Mouse (Mus musculus) heart, embryonic 10.5 days (tissue): ENCODE results near the gene Ccna2. TPM values are rescaled to one million over a fixed set of nuclear protein-coding genes. Genes with fewer than 3 reads are reported as not detected.
"Not testable (repeated sequence)": the region's sequence is repeated elsewhere in the genome, so short reads cannot be mapped to it uniquely, and the experiment has no call there.

Source experiments
- DNase-seq: peaks from one replicate; pipeline ENCODE4 v3.0.0-alpha.2; 2017; ENCODE audit warnings: low spot score
- H3K27ac ChIP-seq: fragments of 300-500 bp; sonication (generic); 2 replicates; pipeline ENCODE4 v1.5.1; 2016; ENCODE audit warnings: mild to moderate bottlenecking
- H3K27me3 ChIP-seq: fragments of 300-500 bp; sonication (generic); 2 replicates; pipeline ENCODE4 v1.6.1; 2016; ENCODE audit warnings: mild to moderate bottlenecking; ENCODE audit not compliant: poor library complexity, insufficient read depth, severe bottlenecking
- H3K36me3 ChIP-seq: fragments of 300-500 bp; sonication (generic); 2 replicates; pipeline ENCODE4 v1.6.1; 2016; ENCODE audit warnings: mild to moderate bottlenecking, moderate library complexity
- H3K4me1 ChIP-seq: fragments of 300-500 bp; sonication (generic); 2 replicates; pipeline ENCODE4 v1.6.1; 2016; ENCODE audit warnings: mild to moderate bottlenecking
- H3K4me3 ChIP-seq: fragments of 300-500 bp; sonication (generic); 2 replicates; pipeline ENCODE4 v1.5.1; 2016; ENCODE audit warnings: mild to moderate bottlenecking, moderate library complexity
- H3K9me3 ChIP-seq: fragments of 300-500 bp; sonication (generic); 2 replicates; pipeline ENCODE4 v1.6.1; 2016; ENCODE audit warnings: mild to moderate bottlenecking, moderate library complexity
- WGBS: fragments of 180-500 bp; shearing (Covaris S2); methylation state at CpG from one replicate; pipeline ENCODE4 v1.1.7; 2016; 5-methylcytosine and 5-hydroxymethylcytosine counted together
- polyA plus RNA-seq: library from polyadenylated mRNA; unstranded; fragments of >200 nt; fragmentation: Nextera tagmentation; extraction: Ambion mirVana; gene quantifications from 2 replicates; pipeline ENCODE4 v1.2.1, GENCODE M21; 2016

The Ccna2 gene
- 196 and 199 TPM in 2 replicates for polyA plus RNA-seq

- WGBS = under 1% methylated on average over 60 of the region's 60 CpGs
- peaks cover 35% of the 10 kb centered on the region for H3K36me3 ChIP-seq
- peak; percentile 100 for DNase-seq
- peaks cover 13% of the 10 kb centered on the region for H3K4me1 ChIP-seq
- no peaks in the 10 kb centered on the region for H3K9me3 ChIP-seq
- no peaks in the 10 kb centered on the region for H3K27me3 ChIP-seq
- H3K27ac ChIP-seq = peak within 1 kb of the TSS; percentile 92
- H3K4me3 ChIP-seq = peak within 1 kb of the TSS; percentile 98
Observed at GRCm38 (mm10) chr3:36571827-36572378, at the start of gene Ccna2. Ccna2 (minus strand) TSS chr3:36572150.

GRCm38 (mm10) chr3:36618181-36618580 is 46.2 kb upstream of the Ccna2 start:
- no peak overlapping the region for H3K27ac ChIP-seq
- no peaks in the 10 kb centered on the region for H3K4me1 ChIP-seq
- 69% methylated on average over 7 of the region's 7 CpGs for WGBS
- DNase-seq = no peak
- no peaks in the 10 kb centered on the region for H3K36me3 ChIP-seq
- H3K27me3 ChIP-seq = no peaks in the 10 kb centered on the region
- H3K4me3 ChIP-seq = no peak overlapping the region
- H3K9me3 ChIP-seq = no peaks in the 10 kb centered on the region

DNA sequence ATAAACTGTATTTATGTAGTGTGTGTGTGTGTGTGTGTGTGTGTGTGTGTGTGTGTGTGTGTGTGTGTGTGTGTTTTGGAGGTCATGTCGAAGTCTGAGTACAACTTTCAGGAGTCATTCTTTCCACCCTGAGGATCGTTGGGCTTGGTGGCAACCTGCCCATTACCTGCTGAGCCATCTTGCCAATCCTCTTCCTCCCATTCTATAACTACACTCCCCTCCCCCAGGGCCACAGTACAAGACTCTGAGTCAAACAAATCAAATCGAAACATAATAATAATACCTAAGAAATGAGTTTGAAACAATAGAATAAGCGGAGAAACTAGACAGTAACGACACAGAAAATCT is 41.9 kb upstream of the Ccna2 start:
- Histone ChIP-seq H3K4me3 (peak overlapping the region; percentile 76; the same call in 1 of the 2 replicates), H3K36me3 (no peaks in the 10 kb centered on the region), H3K27ac (no peak overlapping the region), H3K27me3 (no peaks in the 10 kb centered on the region), H3K9me3 (no peaks in the 10 kb centered on the region), H3K4me1 (0 out of 2 replicates have a peak, but pooled peaks cover 4% of the 10 kb centered on the region)
- no peak for DNase-seq
- WGBS = 77% methylated on average over 4 of the region's 5 CpGs

- Histone ChIP-seq H3K4me1 (0 out of 2 replicates have a peak, but pooled peaks cover 4% of the 10 kb centered on the region), H3K36me3 (no peaks in the 10 kb centered on the region), H3K4me3 (peak within 1 kb of the TSS; percentile 76), H3K27ac (peak within 1 kb of the TSS; percentile 88), H3K27me3 (no peaks in the 10 kb centered on the region), H3K9me3 (no peaks in the 10 kb centered on the region)
- DNase-seq = peak; percentile 97
- WGBS = 4% methylated on average over 38 of the region's 38 CpGs
Observed at GRCm38 (mm10) chr3:36613202-36613907, 41.4 kb upstream of the Ccna2 start, which contains the start of gene Bbs7. Bbs7 (minus strand) TSS chr3:36613477.

DNA sequence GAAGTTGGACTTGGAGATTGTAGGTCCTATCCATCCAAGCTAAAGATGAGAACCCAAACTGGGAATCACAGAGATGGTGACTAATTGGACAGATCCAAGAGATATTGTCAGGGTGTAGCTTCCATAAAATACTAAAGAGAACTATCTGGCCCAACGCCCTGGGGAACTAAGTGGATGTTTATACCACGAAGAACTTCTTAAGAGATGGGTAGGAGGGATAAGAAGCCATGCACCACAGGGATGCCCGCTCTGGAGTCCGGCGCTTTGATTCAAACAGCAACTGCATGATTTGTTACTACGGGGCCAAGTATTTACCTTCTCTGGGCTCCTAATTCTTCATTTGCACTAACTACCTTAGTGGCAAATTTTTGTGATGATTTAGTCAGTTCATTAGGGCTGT is 40.7 kb upstream of the Ccna2 start:
- Histone ChIP-seq H3K4me3 (peak overlapping the region; percentile 76), H3K4me1 (0 out of 2 replicates have a peak, but pooled peaks cover 4% of the 10 kb centered on the region), H3K27me3 (no peaks in the 10 kb centered on the region), H3K9me3 (no peaks in the 10 kb centered on the region), H3K36me3 (no peaks in the 10 kb centered on the region), H3K27ac (peak overlapping the region; percentile 88)
- WGBS = 5% methylated on average over 6 of the region's 6 CpGs
- DNase-seq = no peak

DNA sequence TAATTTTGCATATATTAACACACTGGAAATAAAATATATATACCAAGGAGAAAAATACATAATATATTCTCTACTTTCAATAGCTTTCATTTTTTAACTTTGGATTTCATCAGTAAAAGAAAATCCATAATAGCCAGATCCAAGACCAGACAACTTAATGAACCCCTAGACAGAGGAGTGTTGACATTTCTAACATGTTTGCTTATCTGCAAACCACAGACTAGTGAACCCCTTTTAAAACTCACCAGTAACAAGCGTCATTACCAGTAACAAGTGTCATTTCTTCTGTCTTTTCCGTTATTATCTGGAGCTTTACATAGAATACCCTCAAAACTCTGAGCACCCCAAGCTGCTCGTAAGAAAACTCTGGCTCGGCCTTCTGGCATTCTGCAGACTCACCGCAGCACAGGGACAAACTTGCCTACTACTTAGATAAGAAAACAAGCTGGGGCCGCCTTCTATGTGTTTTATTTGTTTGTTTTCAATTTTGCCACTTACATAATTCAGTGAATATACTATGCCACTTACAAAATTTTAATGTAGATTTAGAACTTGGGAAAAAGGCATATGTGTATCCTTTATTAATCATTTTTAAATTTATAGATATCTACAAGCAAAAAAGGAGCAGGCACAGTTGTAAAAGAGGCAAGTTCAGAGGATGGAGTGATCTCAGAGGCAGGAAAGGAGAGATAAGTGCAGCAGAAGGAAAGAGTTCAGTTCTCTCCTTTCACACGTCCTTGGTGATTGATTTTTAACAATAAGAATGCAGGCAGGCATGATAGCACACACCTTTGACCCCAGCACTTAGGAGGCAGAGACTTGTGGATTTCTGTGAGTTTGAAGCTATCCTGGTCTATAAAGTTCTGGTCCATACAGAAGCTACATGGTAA is 34.2 kb upstream of the Ccna2 start:
- Histone ChIP-seq H3K4me3 (no peak overlapping the region), H3K4me1 (no peaks in the 10 kb centered on the region), H3K36me3 (no peaks in the 10 kb centered on the region), H3K27ac (no peak overlapping the region), H3K9me3 (no peaks in the 10 kb centered on the region), H3K27me3 (no peaks in the 10 kb centered on the region)
- DNase-seq = no peak
- WGBS = 47% methylated on average over 7 of the region's 7 CpGs

DNA sequence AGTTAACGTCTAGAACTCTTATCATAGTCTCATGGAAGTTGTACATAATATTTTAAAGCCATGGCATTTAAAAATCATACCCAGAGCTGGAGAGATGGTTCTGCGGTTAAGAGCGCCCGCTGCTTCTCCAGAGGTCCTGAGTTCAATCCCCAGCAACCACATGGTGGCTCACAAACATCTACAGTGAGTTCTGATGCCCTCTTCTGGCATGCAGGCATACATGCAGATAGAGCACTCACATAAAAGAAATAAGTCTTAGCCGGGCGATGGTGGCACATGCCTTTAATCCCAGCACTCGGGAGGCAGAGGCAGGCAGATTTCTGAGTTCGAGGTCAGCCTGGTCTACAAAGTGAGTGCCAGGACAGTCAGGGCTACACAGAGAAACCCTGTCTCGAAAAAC is 27.8 kb upstream of the Ccna2 start:
- not testable (repeated sequence) for H3K27me3 ChIP-seq, H3K36me3 ChIP-seq, H3K27ac ChIP-seq, DNase-seq, H3K4me3 ChIP-seq, H3K4me1 ChIP-seq, H3K9me3 ChIP-seq
- WGBS = 89% methylated on average over 8 of the region's 9 CpGs

DNA sequence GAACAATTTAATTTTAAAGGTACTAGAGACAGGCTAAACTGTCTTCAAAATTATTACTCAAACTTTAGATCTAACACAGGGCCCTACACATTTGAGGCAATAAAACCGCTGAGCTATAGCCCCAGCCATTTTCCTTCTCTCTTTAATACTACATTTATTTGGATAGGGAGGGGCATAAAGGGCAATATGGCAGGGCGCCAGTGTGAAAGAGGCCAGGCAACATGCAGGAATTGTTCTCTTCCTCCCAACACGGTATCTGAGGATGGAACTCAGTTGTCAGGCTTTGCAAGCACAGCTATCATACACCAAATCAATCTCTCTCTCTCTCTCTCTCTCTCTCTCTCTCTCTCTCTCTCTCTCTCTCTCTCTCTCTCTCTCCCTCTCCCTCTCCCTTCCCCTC is 26.9 kb upstream of the Ccna2 start:
- no peak overlapping the region for H3K27ac ChIP-seq
- WGBS = 80% methylated on average over 3 of the region's 3 CpGs
- no peak for DNase-seq

DNA sequence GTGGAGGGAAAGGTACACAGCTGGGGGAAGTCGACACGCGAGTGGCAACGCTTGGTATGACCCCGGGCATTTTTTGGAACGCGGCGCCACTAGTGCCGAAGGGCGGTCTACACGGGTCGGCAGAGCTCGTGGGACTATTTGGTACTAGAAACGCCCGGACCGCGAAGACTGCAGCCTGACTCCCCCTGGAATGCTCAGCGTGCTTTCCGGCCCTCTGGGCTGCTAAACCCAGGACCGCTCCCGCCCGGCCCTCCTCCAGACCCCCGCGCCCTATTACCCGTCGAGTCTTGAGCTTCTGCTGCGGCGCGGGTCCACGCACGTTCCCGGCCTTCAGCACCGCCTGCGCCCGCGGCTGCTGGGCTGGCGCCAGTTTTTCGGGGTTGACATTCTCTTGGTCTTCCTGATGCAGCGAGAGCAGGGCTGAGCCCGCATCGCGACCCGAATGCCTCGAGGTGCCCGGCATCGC is 556 bp downstream of the Ccna2 start:
- H3K36me3 ChIP-seq = peaks cover 40% of the 10 kb centered on the region
- H3K9me3 ChIP-seq = no peaks in the 10 kb centered on the region
- H3K4me3 ChIP-seq = peak overlapping the region; percentile 98
- no peak for DNase-seq
- under 1% methylated on average over 46 of the region's 46 CpGs for WGBS
- no peaks in the 10 kb centered on the region for H3K27me3 ChIP-seq
- H3K4me1 ChIP-seq = peaks cover 13% of the 10 kb centered on the region
- peak overlapping the region; percentile 92 for H3K27ac ChIP-seq

More for the DNA sequence above, 26.9 kb upstream of the Ccna2 start:
- Histone ChIP-seq H3K36me3 (no peaks in the 10 kb centered on the region), H3K9me3 (no peaks in the 10 kb centered on the region), H3K4me1 (no peaks in the 10 kb centered on the region), H3K4me3 (no peak overlapping the region), H3K27me3 (no peaks in the 10 kb centered on the region)

DNA sequence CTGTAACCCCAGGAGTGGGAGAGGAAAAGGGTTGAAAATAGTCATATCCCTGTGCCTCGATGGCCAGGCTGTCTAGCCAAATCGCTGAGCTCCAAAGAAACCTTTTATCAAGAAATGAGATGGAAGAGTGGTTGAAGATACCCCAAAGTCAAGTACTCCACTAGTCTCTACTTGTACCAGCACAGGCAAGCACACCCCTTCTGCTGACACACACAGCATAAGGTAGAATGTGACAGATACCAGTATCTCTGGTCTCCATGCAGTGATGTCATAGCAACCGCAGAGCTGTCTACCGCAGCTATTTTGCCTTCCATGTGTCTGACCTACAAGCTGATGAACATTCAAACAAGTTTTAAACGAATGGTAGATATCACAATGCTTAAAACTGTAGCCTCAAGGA is 2.1 kb downstream of the Ccna2 start:
- no peaks in the 10 kb centered on the region for H3K27me3 ChIP-seq
- H3K27ac ChIP-seq = no peak overlapping the region
- H3K4me1 ChIP-seq = peaks cover 13% of the 10 kb centered on the region
- peaks cover 54% of the 10 kb centered on the region for H3K36me3 ChIP-seq
- H3K4me3 ChIP-seq = peak overlapping the region; percentile 98
- no peaks in the 10 kb centered on the region for H3K9me3 ChIP-seq
- WGBS = 78% methylated on average over 5 of the region's 5 CpGs
- peak; percentile 76 for DNase-seq

- H3K27me3 ChIP-seq = no peaks in the 10 kb centered on the region
- H3K36me3 ChIP-seq = peaks cover 91% of the 10 kb centered on the region
- 94% methylated on average over 3 of the region's 3 CpGs for WGBS
- H3K4me3 ChIP-seq = no peak overlapping the region
- no peaks in the 10 kb centered on the region for H3K4me1 ChIP-seq
- no peaks in the 10 kb centered on the region for H3K9me3 ChIP-seq
- no peak for DNase-seq
- no peak overlapping the region for H3K27ac ChIP-seq
Observed at GRCm38 (mm10) chr3:36563666-36564065, 8.3 kb downstream of the Ccna2 start.

DNA sequence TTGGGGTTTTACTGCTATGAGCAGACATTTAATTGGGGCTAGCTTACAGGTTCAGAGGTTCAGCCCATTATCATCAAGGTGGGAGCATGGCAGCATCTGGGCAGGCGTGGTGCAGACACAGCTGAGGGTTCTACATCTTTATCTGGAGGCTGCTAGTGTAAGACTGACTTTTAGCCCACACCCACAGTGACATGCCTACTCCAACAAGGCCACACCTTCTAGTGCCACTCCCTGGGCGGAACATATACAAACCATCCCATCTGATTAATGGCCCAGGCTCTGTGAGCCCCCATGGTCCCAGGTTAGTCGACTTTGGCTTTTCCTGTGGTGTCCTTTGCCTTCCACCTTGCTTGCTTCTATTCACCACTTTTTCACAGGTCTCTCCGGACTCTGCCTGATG is 12.3 kb downstream of the Ccna2 start:
- WGBS = 80% methylated on average over 4 of the region's 4 CpGs
- Histone ChIP-seq H3K4me3 (no peak overlapping the region), H3K9me3 (no peaks in the 10 kb centered on the region), H3K27ac (no peak overlapping the region), H3K27me3 (no peaks in the 10 kb centered on the region), H3K36me3 (peaks cover 91% of the 10 kb centered on the region), H3K4me1 (no peaks in the 10 kb centered on the region)
- no peak for DNase-seq

- no peaks in the 10 kb centered on the region for H3K27me3 ChIP-seq
- no peak overlapping the region for H3K4me3 ChIP-seq
- WGBS = 90% methylated on average over 1 of the region's 1 CpGs
- DNase-seq = no peak
- peaks cover 79% of the 10 kb centered on the region for H3K36me3 ChIP-seq
- no peaks in the 10 kb centered on the region for H3K9me3 ChIP-seq
- no peaks in the 10 kb centered on the region; the same call in 1 of the 2 replicates for H3K4me1 ChIP-seq
- no peak overlapping the region for H3K27ac ChIP-seq
Observed at GRCm38 (mm10) chr3:36557601-36558000, 14.3 kb downstream of the Ccna2 start.
